Mouse (Mus musculus) thymus, postnatal 10 days (tissue): ENCODE data around the gene Ranbp17.
A peak's percentile ranks its signal among the peaks of the same experiment; 100 is the strongest.

ENCODE experiments used
- DNase-seq, 2 experiments: peaks; one replicate each; pipeline ENCODE4 v3.0.0; 2021; ENCODE audit warnings: low spot score in 2 of 2

Gene Ranbp17

GRCm38 (mm10) chr11:33196447-33197132 is 317.0 kb downstream of the Ranbp17 start:
- no peak for DNase-seq

- no peak for DNase-seq
Observed at GRCm38 (mm10) chr11:33195531-33196446, 317.8 kb downstream of the Ranbp17 start.

- DNase-seq = no peak
Observed at GRCm38 (mm10) chr11:33195061-33195460, 318.5 kb downstream of the Ranbp17 start.

DNA sequence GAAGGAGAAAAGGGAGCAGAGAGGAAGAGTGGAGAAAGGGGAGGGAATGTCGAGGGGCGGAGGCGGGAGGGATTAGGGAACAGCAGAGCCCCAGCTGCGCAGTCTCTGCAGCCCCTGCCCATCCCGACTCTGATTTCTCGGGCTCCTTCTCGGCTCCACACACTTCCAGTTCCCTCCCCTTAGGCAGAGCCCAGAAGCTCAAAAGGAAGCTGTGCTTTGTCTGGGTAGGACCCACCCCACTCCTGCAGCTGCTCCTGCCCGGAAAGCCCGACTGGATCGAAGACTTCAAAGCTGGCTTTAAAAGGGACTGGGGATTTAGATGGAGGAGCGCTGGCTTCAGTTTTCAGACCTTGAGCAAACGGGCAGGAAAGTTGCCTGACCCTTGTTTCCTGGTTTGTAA is 319.9 kb downstream of the Ranbp17 start:
- DNase-seq = no peak

DNA sequence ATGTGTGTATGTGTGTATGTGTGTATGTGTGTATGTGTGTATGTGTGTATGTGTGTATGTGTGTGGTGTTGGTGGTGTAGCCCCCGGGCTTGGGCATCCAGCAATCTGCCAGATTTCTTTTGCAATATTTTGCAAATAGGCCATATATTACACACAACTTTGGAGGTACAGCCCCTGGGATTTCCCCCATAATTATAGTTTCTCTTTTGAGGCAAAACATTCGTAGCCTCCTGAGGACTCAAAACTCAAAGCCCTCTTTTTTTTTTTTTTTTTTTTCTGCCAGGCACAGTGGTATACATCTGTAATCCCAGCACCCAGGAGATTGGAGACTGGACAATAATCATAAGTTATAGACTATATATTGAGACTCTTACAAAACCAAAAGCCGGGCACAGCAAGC is 331.7 kb downstream of the Ranbp17 start:
- DNase-seq = no peak

GRCm38 (mm10) chr11:33180701-33181116 is 332.8 kb downstream of the Ranbp17 start:
- DNase-seq = no peak

DNA sequence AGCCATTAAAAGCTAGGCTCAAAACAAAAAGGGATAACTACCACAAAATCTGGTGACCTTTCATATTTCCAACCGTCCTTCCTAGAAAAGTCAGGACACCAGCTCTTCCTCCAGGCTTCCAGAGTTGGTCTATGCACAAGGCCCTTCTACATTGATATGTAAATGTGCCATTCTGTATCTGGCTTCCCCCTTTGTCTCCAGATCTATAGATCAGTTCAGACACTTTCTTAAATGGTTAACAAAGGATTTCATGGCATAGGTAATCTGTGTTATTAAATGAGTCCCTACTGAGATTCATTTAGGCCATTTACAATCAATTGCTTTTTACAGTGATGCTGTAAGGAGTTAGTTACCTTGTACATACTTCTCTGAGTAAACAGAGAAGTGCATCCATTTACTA is 333.7 kb downstream of the Ranbp17 start:
- no peak for DNase-seq

GRCm38 (mm10) chr11:33176525-33177245 is 336.9 kb downstream of the Ranbp17 start:
- DNase-seq = peak in 1 of 2 experiments; percentile 38

DNA sequence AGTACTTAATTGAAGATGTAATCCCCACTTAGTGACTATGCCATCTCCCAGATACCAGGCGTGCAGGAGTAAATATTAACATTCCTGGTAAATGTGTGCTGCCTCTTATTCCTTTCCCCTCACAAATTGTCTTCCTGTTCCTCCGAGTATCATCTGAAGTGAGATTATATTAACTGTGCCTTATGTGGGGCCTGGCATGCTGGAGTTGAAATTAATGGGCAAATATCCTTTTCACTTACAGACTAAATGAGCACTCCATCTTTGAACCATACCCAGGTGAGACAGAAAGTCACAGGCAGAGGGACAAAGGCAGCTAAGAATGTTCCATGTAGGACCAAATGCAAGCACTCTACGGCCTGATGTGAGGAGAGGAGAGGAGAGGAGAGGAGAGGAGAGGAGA is 337.8 kb downstream of the Ranbp17 start:
- DNase-seq = no peak

DNA sequence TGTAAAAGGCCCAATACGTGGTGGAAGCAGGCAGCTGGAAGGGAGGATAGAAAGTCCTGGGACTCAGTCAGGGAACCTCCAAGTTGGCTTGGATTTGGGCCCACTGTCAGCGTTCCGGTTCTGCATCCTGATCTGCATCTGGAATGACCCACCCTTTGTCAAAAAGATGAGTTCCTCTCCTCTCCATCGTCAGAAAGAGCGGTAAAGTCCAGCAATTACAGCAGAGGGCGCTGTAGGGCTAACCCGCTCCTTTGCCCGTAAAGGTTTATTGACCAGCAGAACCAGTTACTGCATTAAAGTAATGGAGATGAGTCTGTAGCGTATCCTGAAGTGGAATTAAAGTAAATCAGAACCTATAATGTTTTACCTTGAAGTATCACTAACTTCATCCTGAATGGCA is 343.1 kb downstream of the Ranbp17 start:
- DNase-seq = peak in 1 of 2 experiments; percentile 62

DNA sequence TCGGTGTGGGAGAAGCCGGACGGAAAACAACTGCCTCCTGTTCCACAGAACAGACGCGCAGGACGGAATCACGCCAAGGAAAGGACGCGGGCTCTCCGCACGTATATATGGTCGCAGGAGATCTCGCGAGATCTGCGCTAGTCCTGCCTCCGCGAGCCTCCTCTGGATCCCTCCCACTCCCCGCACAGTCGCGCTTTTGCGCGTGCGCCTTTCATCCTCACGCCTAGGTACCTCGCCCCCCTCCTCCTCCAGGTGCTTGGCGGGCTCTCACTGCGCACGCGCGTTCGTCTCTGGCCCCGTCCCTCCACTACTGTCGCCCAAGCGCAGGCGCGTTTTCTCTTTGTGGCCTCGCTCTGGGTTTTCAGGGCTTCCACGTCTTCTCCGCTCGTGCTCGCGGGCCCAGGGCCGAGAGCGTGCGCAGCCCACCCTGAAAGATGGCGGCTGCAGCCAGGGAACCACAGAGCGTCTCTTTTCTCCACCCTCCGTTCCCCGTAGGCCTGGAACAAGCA is 350.5 kb downstream of the Ranbp17 start, which contains the start of gene Npm1:
Gene Npm1 (minus strand): TSS at position 209 of the 509 bp plus-strand sequence.
- peak; percentile 99 for DNase-seq

DNA sequence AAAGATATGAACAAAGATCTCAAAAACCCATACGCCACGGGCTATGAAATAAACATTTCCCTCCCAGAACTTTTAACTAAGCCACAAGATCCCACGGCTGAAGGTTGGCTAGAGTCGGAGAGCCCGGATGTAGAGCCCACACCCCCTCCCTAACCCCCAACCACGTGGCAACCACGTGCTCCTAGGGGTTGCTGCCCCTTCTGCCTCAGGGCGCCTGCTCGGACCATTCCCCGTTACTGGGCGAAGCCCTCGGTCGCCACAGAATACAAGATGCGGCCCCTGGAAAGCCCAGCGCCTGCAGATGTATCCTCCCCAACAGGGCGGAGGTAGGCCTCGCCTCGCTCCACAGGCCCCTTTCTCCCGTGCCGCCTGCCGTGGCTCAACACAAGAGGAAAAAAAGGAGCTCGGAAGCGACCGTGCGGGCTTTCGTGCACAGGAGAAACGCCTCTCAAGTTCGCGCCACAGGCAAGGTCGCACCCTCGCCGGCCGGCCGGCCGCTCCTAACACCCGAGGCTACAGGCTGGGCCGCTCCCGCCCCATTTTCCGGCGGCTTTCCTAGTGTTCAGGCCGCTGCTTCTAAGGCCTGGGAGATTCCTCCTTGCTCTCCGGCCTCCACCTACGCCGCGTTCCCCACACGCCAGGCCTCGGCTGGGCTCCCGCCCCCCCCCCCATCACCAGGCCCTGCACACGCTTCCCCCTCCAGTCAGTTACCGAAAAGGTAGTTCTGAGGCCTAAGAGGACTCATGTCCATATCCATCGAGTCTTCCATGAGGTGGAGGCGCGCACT is 351.1 kb downstream of the Ranbp17 start:
- DNase-seq = peak; percentile 59 to 64
